Mouse (Mus musculus) stomach, embryonic 16.5 days (tissue): ENCODE data around the gene Dcakd. TPM values are rescaled to one million over a fixed set of nuclear protein-coding genes. Genes with fewer than 3 reads are reported as not detected.

Experiments used
- ATAC-seq: fragments of 200-750 bp; cut with Nextera tagmentation; 2 replicates; pipeline ENCODE4 v1.8.0; 2017; ENCODE audit warnings: moderate number of reproducible peaks, moderate TSS enrichment; ENCODE audit not compliant: insufficient read depth, low FRiP score
- H3K27ac ChIP-seq: fragments of 300-500 bp; sonication (generic); 2 replicates; pipeline ENCODE4 v1.5.1; 2014; ENCODE audit warnings: low read length
- H3K27me3 ChIP-seq: fragments of 300-500 bp; sonication (generic); 2 replicates; pipeline ENCODE4 v1.6.1; 2014; ENCODE audit warnings: low read length, control low read depth, mixed read lengths; ENCODE audit not compliant: control insufficient read depth, insufficient read depth
- H3K36me3 ChIP-seq: fragments of 300-500 bp; sonication (generic); 2 replicates; pipeline ENCODE4 v1.6.1; 2014; ENCODE audit warnings: low read length; ENCODE audit not compliant: control insufficient read depth, insufficient read depth
- H3K4me1 ChIP-seq: fragments of 300-500 bp; sonication (generic); 2 replicates; pipeline ENCODE4 v1.6.1; 2014; ENCODE audit warnings: low read length, control low read depth, mixed read lengths; ENCODE audit not compliant: control insufficient read depth, insufficient read depth
- H3K4me2 ChIP-seq: fragments of 300-500 bp; sonication (generic); 2 replicates; pipeline ENCODE4 v1.6.1; 2014; ENCODE audit warnings: low read depth, low read length, mixed read lengths
- H3K4me3 ChIP-seq: fragments of 300-500 bp; sonication (generic); replicated peaks from 2 replicates; pipeline ENCODE4 v1.5.1; 2014; ENCODE audit warnings: mild to moderate bottlenecking, low read length
- H3K9ac ChIP-seq: fragments of 300-500 bp; sonication (generic); 2 replicates; pipeline ENCODE4 v1.6.1; 2014; ENCODE audit warnings: low read length
- H3K9me3 ChIP-seq: fragments of 300-500 bp; sonication (generic); replicated peaks from 2 replicates; pipeline ENCODE4 v1.6.1; 2016; ENCODE audit warnings: low read length, control low read depth; ENCODE audit not compliant: control insufficient read depth
- WGBS: fragments of 180-500 bp; shearing (Covaris S2); extraction: QIAGEN DNeasy Blood & Tissue Kit; methylation state at CpG from one replicate; pipeline ENCODE4 v1.1.7; 2014; 5-methylcytosine and 5-hydroxymethylcytosine counted together
- microRNA-seq: library from miRNA; unstranded; fragments of <30 nt; microRNA quantifications from one replicate; pipeline ENCODE4, GENCODE M21; 2016
- polyA plus RNA-seq: library from polyadenylated mRNA; unstranded; fragments of >200 nt; fragmentation: Nextera tagmentation; extraction: Ambion mirVana; gene quantifications from 2 replicates; pipeline ENCODE4 v1.2.1, GENCODE M21; 2015

The Dcakd gene
- polyA plus RNA-seq, 1 experiment from 2014 or later: 85.2 TPM

- H3K9me3 ChIP-seq: no peaks in the 10 kb centered on the region
- no peaks in the 10 kb centered on the region for H3K36me3 ChIP-seq
- H3K27ac ChIP-seq: no peak overlapping the region
- H3K4me3 ChIP-seq: peak overlapping the region; percentile 50
- peaks cover 22% of the 10 kb centered on the region; the same call in 1 of the 2 replicates for H3K4me1 ChIP-seq
- ATAC-seq: 0 out of 2 replicates have a peak, but pooled peaks have one; percentile 18
- peak overlapping the region; percentile 68 for H3K9ac ChIP-seq
- H3K4me2 ChIP-seq: peak overlapping the region; percentile 61
- peaks cover 56% of the 10 kb centered on the region for H3K27me3 ChIP-seq
- WGBS: 4% methylated on average over 51 of the region's 51 CpGs
Measured at GRCm38 (mm10) chr11:102948043-102948961, 79.8 kb downstream of the Dcakd start.

DNA sequence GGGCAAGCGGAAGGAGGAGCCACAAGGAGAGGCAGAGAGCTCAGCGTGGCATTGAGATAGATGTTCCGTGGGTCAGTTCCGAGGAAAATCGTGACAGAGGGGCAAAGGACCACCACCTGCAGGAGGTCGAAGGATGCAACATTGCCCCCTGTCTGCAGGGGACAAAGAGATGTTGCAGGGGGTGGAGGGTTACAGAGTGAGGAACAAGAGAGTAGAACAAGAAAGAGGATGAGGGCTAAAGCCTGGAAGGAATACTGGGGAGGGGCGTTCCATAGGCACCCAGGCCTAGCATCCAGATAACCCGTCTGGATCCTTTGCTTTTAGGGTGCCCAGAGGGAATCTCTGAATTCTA lies 81.2 kb downstream of the Dcakd start:
- H3K4me3 ChIP-seq: peak overlapping the region; percentile 44
- H3K9ac ChIP-seq: no peak overlapping the region
- no peak overlapping the region for H3K27ac ChIP-seq
- H3K4me1 ChIP-seq: peaks cover 15% of the 10 kb centered on the region; the same call in 1 of the 2 replicates
- WGBS: 18% methylated on average over 8 of the region's 8 CpGs
- no peaks in the 10 kb centered on the region for H3K36me3 ChIP-seq
- H3K27me3 ChIP-seq: peaks cover 59% of the 10 kb centered on the region
- peak overlapping the region; percentile 73 for H3K4me2 ChIP-seq
- no peak for ATAC-seq
- H3K9me3 ChIP-seq: no peaks in the 10 kb centered on the region

DNA sequence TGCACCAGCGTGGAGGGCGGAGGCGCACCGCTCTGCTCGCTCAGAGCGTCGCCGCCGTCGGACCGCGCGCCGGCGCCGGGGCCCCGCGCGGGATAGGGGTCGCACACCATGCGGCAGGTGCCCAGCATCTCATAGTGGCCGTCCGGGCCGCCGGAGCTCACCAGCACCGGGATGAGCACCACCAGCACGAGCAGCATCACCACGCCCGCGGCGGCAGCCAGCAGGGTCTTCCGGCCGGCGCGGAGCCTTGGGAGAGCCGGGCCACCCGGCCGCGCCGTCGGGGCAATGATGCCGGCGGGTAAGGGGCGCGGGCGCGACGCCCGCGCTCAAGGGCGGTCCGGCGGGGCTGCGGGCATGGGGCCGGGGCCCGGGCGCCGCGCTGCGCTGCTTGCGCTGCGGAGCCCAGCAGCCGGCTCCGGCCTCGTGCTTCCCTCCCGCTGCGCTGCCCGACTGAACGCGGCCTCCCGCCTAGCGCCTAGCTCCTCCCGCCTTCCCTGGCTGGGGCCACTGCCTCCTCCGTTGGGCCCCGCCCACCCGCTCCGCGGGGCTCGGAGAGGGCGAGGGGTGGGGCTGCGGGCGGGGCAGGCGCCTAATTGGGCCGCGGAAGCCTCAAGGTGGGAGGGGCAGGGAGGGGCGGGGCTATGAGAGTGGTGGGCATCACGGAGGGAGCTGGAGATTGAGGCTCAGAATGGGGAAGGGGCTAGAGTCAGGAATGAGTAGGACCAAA lies 81.7 kb downstream of the Dcakd start, which contains the start of gene C1ql1:
Gene C1ql1 (minus strand): TSS at position 424 of the 727 bp plus-strand sequence.
- Histone ChIP-seq H3K27me3 (peaks cover 61% of the 10 kb centered on the region), H3K4me3 (peak within 1 kb of the TSS; percentile 44), H3K36me3 (no peaks in the 10 kb centered on the region), H3K4me2 (peak within 1 kb of the TSS; percentile 73), H3K27ac (no peak within 1 kb of the TSS), H3K9ac (peak within 1 kb of the TSS; percentile 44), H3K9me3 (no peaks in the 10 kb centered on the region), H3K4me1 (peaks cover 15% of the 10 kb centered on the region; the same call in 1 of the 2 replicates)
- peak; percentile 95 for ATAC-seq
- under 1% methylated on average over 76 of the region's 87 CpGs for WGBS

DNA sequence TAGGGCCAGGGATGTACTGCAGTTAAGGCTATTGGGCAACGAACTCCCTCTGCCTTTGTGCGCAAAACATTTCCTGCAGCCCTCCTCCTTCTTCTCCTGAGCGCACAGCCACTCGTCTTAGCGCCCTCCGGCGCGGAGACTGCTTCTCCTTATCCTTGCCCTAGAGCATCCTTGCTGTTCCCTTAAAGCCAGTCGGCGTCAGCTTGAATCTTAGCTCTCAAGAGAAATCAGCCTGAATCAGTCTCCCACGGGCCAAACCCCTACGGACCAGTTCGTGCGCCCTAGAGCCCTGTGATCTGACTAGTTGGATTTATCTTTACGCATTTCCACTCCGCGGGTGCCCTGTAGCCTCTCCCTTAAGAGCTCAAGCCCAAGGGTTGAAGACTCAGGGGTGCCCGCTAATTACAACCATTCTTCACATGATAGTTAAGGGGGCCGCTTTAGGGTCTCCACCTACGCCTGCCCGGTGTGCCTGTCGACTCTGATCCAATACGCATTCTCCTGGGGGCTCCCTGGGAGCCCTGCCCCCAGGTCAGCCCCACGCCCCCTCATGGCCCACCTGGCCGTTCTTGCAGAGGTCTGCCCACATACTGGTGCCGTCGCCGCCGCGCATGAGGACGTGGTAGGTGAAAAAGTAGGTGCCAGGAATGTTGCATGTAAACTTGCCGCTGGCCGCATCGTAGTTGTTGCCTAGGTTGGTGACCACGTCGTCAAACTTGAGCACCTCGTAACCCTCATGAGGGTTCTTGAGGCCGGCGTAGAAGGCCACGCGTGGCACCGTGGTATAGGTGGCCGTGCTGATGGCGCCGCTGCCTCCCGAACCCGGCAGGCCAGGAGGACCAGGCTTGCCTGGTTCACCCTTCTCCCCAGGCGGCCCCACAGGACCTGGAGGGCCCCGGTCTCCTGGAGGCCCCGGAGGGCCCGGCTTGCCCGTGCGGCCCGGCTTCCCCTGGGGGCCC lies 82.5 kb downstream of the Dcakd start:
- no peaks in the 10 kb centered on the region for H3K36me3 ChIP-seq
- H3K9me3 ChIP-seq: no peaks in the 10 kb centered on the region
- H3K4me1 ChIP-seq: peaks cover 15% of the 10 kb centered on the region; the same call in 1 of the 2 replicates
- peak overlapping the region; percentile 44 for H3K4me3 ChIP-seq
- WGBS: 2% methylated on average over 53 of the region's 54 CpGs
- H3K4me2 ChIP-seq: peak overlapping the region; percentile 73
- H3K9ac ChIP-seq: peak overlapping the region; percentile 44
- H3K27me3 ChIP-seq: peaks cover 63% of the 10 kb centered on the region
- ATAC-seq: peak; percentile 3; the same call in 1 of the 2 replicates
- H3K27ac ChIP-seq: no peak overlapping the region

Small RNAs within 50 kb of the gene (microRNA-seq; reads per million reads assigned to microRNA genes)
- not detected for gene Mir6931

Other genes with a start within 250 kb of the Dcakd start
- gene Gjc1, start 208.6 kb downstream of the Dcakd start, polyA plus RNA-seq: 30.1 and 38.5 TPM in 2 replicates
- 1.2 and 1.4 TPM in 2 replicates for gene Higd1b, start 192.5 kb downstream of the Dcakd start, polyA plus RNA-seq
- 138 and 146 TPM in 2 replicates for gene Eftud2, start 147.3 kb downstream of the Dcakd start, polyA plus RNA-seq
- gene Ccdc103, start 147.1 kb downstream of the Dcakd start, polyA plus RNA-seq: 0.94 and 1.3 TPM in 2 replicates
- 0.12 TPM in 1 of 2 replicates, not detected in the other for gene Fam187a, start 143.2 kb downstream of the Dcakd start, polyA plus RNA-seq
- 0.74 and 0.92 TPM in 2 replicates for gene Gfap, start 127.4 kb downstream of the Dcakd start, polyA plus RNA-seq
- gene Kif18b, start 103.2 kb downstream of the Dcakd start, polyA plus RNA-seq: 7.3 and 8.7 TPM in 2 replicates
- gene C1ql1, start 81.6 kb downstream of the Dcakd start, polyA plus RNA-seq: 1.3 and 1.7 TPM in 2 replicates
- 50.8 and 53.7 TPM in 2 replicates for gene Nmt1, start 143 bp downstream of the Dcakd start, polyA plus RNA-seq
- gene Plcd3, start 73.3 kb upstream of the Dcakd start, polyA plus RNA-seq: 5.2 and 6.5 TPM in 2 replicates
- 31.0 and 36.4 TPM in 2 replicates for gene Acbd4, start 73.3 kb upstream of the Dcakd start, polyA plus RNA-seq
- 4.7 and 5.7 TPM in 2 replicates for gene Hexim1, start 87.9 kb upstream of the Dcakd start, polyA plus RNA-seq
- 6.3 and 7.9 TPM in 2 replicates for gene Hexim2, start 104.1 kb upstream of the Dcakd start, polyA plus RNA-seq
- 3.5 and 4.4 TPM in 2 replicates for gene Fmnl1, start 142.8 kb upstream of the Dcakd start, polyA plus RNA-seq
- gene 1700023F06Rik, start 180.2 kb upstream of the Dcakd start, polyA plus RNA-seq: 0.67 and 0.83 TPM in 2 replicates
- not detected in 2 replicates for gene Spata32, start 190.1 kb upstream of the Dcakd start, polyA plus RNA-seq
- 4.2 and 4.9 TPM in 2 replicates for gene Map3k14, start 239.1 kb upstream of the Dcakd start, polyA plus RNA-seq